Mouse (Mus musculus) lung, postnatal 0 days (tissue): Measurements from ENCODE around the gene Tpst2. TPM values are rescaled to one million over a fixed set of nuclear protein-coding genes. Genes with fewer than 3 reads are reported as not detected.

Experiments used
- ATAC-seq: fragments of 200-750 bp; cut with Nextera tagmentation; 2 replicates; pipeline ENCODE4 v1.8.0; 2017; ENCODE audit warnings: moderate library complexity
- DNase-seq: peaks from one replicate; pipeline ENCODE4 v3.0.0-alpha.2; 2016; ENCODE audit warnings: low spot score
- H3K27ac ChIP-seq: fragments of 300-500 bp; sonication (generic); 2 replicates; pipeline ENCODE4 v1.5.1; 2014; ENCODE audit warnings: antibody characterized with exemption, mild to moderate bottlenecking, low read length, mixed read lengths
- H3K27me3 ChIP-seq: fragments of 300-500 bp; sonication (generic); replicated peaks from 2 replicates; pipeline ENCODE4 v1.6.1; 2014; ENCODE audit warnings: low read length, mixed read lengths; ENCODE audit not compliant: insufficient read depth
- H3K36me3 ChIP-seq: fragments of 300-500 bp; sonication (generic); 2 replicates; pipeline ENCODE4 v1.6.1; 2014; ENCODE audit warnings: low read length, mixed read lengths; ENCODE audit not compliant: insufficient read depth
- H3K4me1 ChIP-seq: fragments of 300-500 bp; sonication (generic); 2 replicates; pipeline ENCODE4 v1.6.1; 2014; ENCODE audit warnings: antibody characterized with exemption, low read depth, low read length, mixed read lengths; ENCODE audit not compliant: insufficient read depth
- H3K4me2 ChIP-seq: fragments of 300-500 bp; sonication (generic); replicated peaks from 2 replicates; pipeline ENCODE4 v1.6.1; 2014; ENCODE audit warnings: low read depth, mild to moderate bottlenecking, low read length, moderate library complexity, mixed read lengths
- H3K4me3 ChIP-seq: fragments of 300-500 bp; sonication (generic); 2 replicates; pipeline ENCODE4 v1.5.1; 2014; ENCODE audit warnings: low read depth, low read length
- H3K9ac ChIP-seq: fragments of 300-500 bp; sonication (generic); replicated peaks from 2 replicates; pipeline ENCODE4 v1.6.1; 2014; ENCODE audit warnings: low read depth, mild to moderate bottlenecking
- H3K9me3 ChIP-seq: fragments of 300-500 bp; sonication (generic); 2 replicates; pipeline ENCODE4 v1.6.1; 2016; ENCODE audit warnings: low read length, mixed read lengths
- CTCF ChIP-seq: IDR thresholded peaks from 2 replicates; pipeline ENCODE4 v1.5.1; 2016; ENCODE audit warnings: antibody characterized with exemption, mild to moderate bottlenecking
- EP300 ChIP-seq: IDR thresholded peaks from 2 replicates; pipeline ENCODE4 v1.6.1; 2016; ENCODE audit warnings: antibody characterized with exemption, mild to moderate bottlenecking, control low read depth
- WGBS: fragments of 180-500 bp; shearing (Covaris S2); extraction: QIAGEN DNeasy Blood & Tissue Kit; methylation state at CpG from one replicate; pipeline ENCODE4 v1.1.7; 2014; 5-methylcytosine and 5-hydroxymethylcytosine counted together
- polyA plus RNA-seq: library from polyadenylated mRNA; unstranded; fragments of >200 nt; fragmentation: Nextera tagmentation; extraction: Ambion mirVana; gene quantifications from 2 replicates; pipeline ENCODE4 v1.2.1, GENCODE M21; 2015

Tpst2 gene
- polyA plus RNA-seq, 1 experiment from 2014 or later = 106 TPM

DNA sequence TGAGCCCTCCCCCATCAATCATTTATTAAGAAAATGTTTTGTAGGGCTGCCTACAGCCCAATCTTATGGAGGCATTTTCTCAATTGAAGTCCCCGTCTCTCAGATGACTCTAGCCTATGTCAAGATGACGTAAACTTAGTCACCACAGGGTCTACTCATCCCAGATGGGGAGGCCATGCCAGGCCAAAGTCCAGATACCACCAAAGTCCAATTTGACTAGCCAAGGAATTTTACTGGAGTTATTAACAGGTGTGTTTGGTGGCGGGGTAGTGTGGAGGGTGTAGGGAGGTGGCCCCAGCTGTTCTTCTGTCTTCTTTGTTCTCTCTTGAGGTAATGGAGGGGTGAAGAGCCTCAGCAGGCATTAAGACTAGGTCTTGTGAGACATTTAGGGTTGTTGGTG is 83.6 kb downstream of the Tpst2 start:
- no peak for TF ChIP-seq EP300
- no peak for TF ChIP-seq CTCF
- 96% methylated on average over 3 of the region's 3 CpGs for WGBS
- Histone ChIP-seq H3K36me3 (peaks cover 9% of the 10 kb centered on the region), H3K4me3 (no peak overlapping the region), H3K9me3 (no peaks in the 10 kb centered on the region), H3K4me1 (no peaks in the 10 kb centered on the region), H3K27me3 (no peaks in the 10 kb centered on the region), H3K4me2 (no peak overlapping the region), H3K9ac (no peak overlapping the region), H3K27ac (no peak overlapping the region)
- no peak for DNase-seq
- ATAC-seq = no peak

GRCm38 (mm10) chr5:112364184-112364797 is 87.8 kb downstream of the Tpst2 start:
- H3K27me3 ChIP-seq = no peaks in the 10 kb centered on the region
- no peak overlapping the region for H3K4me3 ChIP-seq
- WGBS = 75% methylated on average over 10 of the region's 10 CpGs
- ATAC-seq = no peak
- H3K9ac ChIP-seq = no peak overlapping the region
- H3K9me3 ChIP-seq = no peaks in the 10 kb centered on the region
- H3K27ac ChIP-seq = no peak overlapping the region
- no peak overlapping the region for H3K4me2 ChIP-seq
- H3K36me3 ChIP-seq = peaks cover 11% of the 10 kb centered on the region
- no peak for TF ChIP-seq CTCF
- no peak for TF ChIP-seq EP300
- DNase-seq = no peak
- no peaks in the 10 kb centered on the region for H3K4me1 ChIP-seq

Other genes starting within 250 kb of the Tpst2 start
- 0.87 and 1.5 TPM in 2 replicates for gene Cryba4, start 24.2 kb upstream of the Tpst2 start, polyA plus RNA-seq
- 1.4 and 1.7 TPM in 2 replicates for gene Crybb1, start 20.9 kb upstream of the Tpst2 start, polyA plus RNA-seq
- 16.0 and 16.7 TPM in 2 replicates for gene Tfip11, start 49.7 kb downstream of the Tpst2 start, polyA plus RNA-seq
- 21.3 and 21.9 TPM in 2 replicates for gene Srrd, start 66.3 kb downstream of the Tpst2 start, polyA plus RNA-seq
- 19.7 and 22.1 TPM in 2 replicates for gene Hps4, start 66.4 kb downstream of the Tpst2 start, polyA plus RNA-seq
- gene Gm6583, start 79.3 kb downstream of the Tpst2 start, polyA plus RNA-seq = 0.25 and 0.31 TPM in 2 replicates
- gene Asphd2, start 118.2 kb downstream of the Tpst2 start, polyA plus RNA-seq = 1.9 and 2.0 TPM in 2 replicates
- not detected in 2 replicates for gene Gm6588, start 172.7 kb downstream of the Tpst2 start, polyA plus RNA-seq